Mouse (Mus musculus) embryo, embryonic 10 days (tissue): ENCODE results near the gene Hoxc6.

Experiments used
- DNase-seq: peaks from one replicate; pipeline ENCODE4 v3.0.0-alpha.2; 2015; ENCODE audit warnings: low spot score

The Hoxc6 gene

DNA sequence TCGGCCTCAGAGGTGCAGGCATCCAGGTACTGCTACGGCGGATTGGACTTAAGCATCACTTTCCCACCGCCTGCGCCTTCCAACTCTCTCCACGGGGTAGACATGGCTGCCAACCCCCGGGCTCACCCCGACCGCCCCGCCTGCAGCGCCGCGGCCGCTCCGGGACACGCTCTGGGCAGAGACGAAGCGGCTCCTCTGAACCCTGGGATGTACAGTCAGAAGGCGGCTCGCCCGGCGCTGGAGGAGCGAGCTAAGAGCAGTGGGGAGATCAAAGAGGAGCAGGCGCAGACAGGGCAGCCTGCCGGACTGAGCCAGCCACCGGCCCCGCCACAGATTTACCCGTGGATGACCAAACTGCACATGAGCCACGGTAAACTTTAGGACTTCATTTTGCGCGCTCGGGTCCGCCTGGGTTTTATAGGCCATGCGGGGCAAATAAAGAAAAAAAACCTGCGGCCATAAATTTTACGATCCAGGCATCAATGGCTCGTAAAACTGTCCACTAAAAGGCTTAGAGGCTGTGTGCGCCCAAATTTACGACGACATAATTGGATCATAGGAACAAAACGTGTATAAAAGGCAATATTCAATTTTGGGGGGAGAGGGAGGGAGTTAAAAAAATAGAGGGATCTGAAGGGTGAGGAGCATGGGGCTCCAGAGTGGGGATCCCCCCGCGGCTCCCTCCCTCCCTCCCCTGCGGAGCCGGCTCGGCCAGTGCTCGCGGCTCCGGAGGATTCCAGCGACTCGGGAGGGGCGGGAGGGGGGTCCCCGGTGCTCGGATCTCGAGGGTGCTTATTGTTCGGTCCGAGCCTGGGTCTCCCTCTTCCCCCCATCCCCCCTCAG is 16.3 kb downstream of the Hoxc6 start:
- DNase-seq = peak; percentile 78

DNA sequence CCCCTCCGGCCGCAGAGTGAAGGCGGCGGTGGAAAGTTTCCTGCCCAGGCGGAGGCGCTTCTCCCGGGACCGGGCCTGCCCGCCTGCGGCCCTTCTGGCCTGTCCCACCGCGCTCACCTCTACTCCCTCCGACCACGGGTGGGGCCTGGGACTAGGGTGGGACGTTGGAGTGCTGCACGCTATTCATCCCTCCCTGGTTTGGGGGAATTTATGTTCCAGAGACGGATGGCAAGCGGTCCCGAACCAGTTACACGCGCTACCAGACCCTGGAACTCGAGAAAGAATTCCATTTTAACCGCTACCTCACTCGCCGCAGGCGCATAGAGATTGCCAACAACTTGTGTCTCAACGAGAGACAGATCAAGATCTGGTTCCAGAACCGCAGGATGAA is 16.9 kb downstream of the Hoxc6 start:
- peak; percentile 26 for DNase-seq

DNA sequence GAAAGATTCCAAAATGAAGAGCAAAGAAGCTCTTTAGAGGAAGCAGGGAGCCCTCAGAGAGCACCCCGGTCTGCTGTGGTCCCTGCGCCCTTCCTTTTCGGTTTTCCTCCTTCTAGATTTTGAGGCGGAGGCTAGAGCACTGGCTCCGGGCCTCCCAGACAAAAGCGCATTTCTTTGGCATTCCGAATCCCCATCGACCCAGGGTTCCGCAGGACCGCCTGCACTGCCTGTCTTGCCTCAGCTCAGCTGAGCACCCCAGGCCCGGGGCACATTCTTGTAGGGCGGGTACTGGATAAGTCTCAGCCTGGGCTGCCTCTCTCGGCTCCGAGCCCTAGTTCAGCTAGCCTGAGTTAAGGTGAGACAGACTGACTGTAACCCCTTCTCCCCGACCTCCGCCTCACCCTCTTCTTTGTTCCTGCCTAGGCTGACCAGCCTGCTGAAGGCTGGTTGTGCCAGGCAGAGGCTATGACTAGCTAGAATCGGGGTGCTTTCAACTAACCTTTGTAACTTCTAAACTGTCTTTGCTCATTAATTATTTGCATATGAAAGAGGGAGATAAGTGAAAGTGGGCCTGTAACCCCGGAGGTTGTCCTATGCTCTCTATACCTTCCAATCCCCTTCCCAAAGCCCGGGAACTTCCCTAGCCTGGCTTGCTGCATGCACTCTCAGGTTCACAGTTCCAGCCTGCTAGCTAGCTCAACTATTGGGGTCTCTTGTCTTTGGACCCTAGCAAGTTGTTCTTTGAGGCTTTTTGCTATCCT is 17.5 kb downstream of the Hoxc6 start:
- DNase-seq = no peak

DNA sequence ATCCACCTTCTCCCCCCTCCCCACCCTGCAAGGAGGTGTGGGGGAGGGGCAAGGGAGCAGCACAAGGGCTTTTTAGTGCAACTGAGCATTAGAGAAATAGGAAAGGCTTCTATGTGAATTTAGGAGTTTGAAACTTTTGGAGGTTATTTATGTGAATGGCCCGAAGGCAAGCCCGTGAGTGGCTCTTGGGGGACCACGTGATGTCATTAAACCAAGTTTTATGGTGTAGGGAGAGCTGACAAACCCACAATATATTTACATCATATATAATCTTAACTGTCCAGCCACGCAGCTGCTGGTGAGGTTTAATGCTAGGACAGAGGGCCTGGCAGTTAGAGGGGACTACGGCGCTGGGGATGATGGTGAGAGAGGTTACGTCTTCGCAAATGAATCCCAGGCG is 20.6 kb downstream of the Hoxc6 start, which contains the start of gene Hoxc4:
TSS of gene Hoxc4 (plus strand) at position 299 of the 400 bp plus-strand sequence.
- DNase-seq = peak; percentile 61

DNA sequence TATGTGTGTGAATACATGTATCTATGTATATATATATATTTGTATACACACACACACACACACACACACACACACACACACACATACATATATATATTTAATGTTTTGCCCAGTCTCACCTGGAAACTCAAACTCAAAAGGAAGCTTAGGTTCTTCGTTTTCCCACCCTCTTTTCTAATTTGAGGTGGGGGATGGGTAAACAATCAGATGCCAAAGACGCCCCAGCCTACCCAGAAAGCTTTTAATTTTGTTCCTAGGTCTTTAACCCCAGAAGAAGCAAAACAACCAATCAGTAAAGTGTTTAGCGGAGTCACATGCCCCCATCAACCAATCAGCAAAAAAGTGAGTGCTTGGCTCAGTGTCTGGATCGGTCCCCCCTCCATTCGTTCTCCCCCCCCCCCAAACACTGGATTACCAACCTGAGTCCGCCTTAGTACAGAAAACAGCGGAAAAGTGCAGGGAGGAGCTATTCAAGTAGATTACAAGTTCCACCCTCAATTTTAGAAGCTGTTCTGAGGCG is 22.9 kb downstream of the Hoxc6 start:
- peak; percentile 54 for DNase-seq

DNA sequence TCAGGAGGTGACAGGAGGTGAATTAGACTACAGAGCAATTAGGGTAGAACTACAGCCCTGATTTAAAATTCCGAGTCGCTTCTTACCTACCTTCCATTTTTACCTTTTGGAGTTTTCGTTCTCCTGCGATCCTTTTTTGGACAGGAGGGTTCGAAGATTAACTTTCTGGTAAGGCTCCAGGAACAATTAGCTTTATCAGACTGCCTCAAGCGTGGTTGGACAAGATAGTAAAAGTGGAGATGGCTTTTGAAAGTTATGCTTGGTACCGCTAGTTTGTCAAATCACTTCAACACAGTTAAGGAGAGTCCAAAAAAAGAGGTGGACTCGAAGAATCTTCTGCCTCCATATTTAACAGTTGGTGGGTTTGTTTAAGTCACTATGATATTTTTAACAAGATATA is 23.5 kb downstream of the Hoxc6 start:
- DNase-seq = no peak

DNA sequence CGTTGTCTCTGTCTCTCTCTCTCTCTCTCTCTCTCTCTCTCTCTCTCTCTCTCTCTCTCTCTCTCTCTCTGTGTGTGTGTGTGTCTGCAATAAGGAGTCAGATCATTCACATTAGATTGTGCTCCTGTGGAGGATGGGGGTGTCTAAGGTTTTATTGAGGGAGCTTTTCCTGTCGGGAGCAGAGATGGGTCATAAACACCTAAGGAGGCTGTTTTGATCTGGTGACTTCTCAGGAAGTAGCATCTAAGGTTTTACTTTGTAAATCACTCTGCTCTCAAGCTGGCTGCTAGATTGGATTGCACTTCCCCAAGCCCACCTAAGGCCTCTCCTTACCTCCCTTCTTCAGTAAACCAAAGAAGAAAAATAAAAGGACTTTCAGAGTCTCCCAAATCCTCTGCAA is 26.1 kb downstream of the Hoxc6 start:
- peak; percentile 11 for DNase-seq

DNA sequence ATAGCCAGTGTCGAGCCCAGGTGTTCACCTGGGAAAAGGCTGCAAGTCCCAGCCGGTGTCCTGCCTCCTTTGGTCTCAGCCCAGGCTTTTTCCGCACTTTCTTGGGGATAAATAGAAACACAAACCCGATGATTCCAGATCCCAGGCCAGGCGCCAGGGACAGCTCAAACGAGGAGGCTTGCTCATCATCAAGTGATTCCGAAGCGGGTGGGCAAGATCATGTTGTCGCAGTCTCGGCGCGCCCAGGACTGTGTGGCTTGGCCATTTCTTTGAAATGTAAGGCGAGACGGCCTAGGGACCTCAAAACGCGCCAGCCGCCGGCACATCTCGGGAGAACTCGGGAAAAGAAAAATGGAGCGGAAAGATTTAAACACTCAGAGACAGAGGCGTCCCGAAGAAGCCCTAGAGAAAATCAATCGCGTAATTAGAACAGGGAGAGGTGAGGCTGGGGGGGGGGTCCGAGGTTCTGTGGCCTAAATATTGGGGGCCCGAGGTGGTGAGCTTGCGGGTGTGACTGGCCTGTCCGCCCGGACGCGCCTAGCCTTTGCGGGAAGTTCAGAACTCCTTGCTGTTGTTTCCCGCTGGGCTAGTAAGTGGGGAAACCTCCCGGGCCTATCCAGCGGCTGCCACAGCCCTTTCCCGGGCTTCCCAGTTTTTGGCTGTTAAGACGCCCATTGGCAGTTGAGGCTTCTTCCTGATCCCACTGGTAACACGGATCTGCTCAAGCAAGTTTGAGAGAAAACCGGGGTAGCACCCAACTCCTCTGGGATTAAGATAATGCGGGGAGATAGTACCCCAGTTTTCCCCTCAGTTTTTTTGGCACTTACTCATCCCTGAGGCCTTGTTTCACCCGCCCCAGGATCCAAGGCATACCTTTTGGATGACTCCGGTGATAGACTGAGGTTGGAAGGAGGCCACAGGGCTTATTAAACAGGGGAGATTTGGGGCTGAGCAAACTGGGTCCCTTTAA is 29.5 kb downstream of the Hoxc6 start:
- DNase-seq = peak; percentile 60

DNA sequence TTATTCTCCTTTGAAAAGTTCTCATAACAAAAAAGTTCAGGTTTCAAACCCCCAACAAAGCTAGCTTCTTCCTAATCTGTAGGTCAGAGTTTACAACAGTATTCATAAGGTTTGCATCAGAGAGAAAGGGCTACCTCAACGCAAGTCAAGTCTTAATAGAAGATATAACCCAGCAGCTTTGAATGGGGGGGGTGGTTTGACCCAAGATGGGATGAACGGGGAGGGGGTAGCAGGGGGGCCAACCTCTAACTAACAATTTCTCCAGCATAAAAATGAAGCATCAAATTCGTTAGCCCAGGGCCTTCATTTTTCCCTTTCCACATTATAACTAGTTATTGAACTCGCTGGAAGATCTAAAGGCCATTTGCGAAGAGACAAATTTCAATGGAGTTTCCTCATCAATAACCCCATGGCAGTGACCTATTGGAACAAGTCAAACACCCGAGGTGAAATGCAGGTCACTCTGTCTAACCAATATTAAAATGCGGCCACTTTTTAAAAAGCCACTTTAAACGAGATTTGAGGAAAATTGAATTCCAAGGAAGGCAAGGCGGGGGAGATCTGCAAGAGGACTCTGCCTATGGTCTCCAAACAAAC is 31.0 kb downstream of the Hoxc6 start:
- peak; percentile 58 for DNase-seq

DNA sequence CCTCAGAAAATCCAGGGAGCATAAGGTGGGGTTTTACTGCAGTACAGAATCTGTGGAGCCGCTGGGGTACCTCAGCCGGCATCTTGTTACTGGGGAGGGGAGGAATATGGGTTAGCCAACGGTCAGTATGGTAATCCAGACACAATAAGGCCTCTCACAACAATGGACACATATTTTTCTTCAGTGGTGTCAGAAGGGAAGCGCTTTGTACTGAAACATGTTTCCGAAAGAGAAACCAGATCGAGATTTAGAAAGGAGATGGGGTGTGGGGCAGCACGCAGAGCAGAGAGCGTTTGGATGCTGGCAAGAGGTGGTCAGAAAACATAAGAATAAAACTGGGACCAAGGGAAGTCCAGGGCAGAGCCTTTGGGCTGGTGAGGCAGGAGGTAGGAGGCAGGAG is 32.1 kb downstream of the Hoxc6 start:
- DNase-seq = peak; percentile 62

DNA sequence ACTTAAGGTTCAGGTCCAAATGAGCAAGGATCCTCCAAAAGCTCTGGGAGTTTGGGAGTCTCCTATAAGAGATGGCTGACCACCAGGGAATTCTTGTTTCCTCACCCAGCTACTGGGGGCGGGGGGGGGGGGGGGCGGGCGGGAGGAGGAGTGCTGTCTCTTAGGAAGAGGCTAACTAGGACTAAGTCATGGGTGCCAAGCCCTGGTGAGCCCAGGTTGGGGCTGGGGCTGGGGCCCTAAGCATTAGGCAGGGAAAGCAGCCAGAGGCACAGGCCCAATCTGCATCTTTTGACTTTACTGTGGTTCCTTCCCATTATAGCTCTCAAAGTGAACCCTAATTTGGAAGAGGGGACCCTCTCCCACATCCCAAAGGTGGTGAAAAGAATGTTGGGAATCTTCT is 34.1 kb downstream of the Hoxc6 start:
- peak; percentile 36 for DNase-seq

DNA sequence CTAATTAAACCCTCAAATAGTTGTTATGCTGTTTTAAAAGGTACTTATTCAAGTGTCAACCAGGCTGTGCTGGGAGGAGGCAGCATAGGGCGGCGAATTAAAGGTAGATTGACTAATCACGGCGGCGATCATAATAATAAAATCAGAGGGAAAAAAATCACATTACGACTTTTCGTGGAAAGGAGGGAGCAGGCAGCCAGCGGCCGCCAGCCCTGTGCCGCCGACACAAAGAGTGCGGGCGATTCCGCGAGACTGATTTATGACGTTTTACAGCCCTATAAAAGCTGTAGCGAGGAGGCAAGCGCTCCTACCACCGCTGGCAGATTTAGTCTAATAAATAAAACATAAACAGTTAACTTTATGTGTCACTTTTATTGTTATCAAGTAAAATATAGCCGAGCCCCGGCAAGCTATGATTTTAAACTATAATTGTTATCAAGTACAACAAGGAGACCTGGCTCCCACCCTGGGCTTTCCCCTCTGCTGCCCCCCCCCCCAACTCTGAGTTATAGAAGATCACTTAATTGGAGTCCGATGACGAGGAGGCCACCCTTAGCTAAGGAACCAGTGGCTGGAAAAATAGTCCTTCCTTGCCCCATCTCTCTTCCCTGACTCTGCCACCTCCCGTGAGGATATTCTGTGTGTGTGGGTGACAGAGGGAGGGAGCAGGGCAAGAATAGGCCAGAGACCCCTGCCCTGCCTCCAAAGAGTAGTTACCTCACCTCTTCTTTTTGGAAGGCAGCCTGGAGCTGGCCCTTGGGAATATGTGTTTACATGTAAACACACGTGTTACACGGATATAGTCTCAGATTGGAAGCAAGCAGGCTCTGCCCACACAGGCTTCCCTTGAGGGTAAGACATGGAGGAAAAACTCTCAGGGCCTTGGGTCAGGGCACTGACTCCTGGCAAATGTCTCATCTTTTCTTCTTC is 34.9 kb downstream of the Hoxc6 start:
- peak; percentile 80 for DNase-seq

DNA sequence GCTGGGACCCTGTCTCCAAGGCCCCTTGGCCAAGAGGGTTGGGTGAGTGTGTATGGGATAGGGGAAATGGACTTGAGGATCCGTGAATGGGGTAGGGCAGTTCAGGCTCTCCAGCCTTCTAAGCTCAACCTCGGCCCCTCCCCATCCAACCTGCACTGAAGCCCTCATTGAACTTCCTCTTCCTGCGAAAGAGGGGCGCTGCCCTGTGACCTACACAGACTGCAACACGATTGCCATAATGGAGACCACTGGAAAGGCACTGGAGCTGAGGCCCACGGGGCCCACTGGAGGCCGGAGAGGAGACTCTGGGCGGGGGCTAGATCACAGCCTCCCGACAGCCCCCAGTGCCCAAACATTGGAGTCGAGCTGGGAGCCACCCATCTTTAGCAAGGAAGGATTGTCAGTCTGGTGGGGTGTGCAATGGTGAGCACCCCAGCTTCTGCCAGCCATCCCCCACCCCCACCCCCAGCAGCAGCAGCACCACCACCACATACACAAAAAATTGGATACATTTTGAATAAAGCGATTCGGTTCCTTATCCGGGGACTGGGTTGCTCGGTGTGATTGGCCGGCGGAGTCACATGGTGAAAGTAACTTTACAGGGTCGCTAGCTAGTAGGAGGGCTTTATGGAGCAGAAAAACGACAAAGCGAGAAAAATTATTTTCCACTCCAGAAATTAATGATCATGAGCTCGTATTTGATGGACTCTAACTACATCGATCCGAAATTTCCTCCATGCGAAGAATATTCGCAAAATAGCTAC is 36.2 kb downstream of the Hoxc6 start:
- DNase-seq = peak; percentile 63

DNA sequence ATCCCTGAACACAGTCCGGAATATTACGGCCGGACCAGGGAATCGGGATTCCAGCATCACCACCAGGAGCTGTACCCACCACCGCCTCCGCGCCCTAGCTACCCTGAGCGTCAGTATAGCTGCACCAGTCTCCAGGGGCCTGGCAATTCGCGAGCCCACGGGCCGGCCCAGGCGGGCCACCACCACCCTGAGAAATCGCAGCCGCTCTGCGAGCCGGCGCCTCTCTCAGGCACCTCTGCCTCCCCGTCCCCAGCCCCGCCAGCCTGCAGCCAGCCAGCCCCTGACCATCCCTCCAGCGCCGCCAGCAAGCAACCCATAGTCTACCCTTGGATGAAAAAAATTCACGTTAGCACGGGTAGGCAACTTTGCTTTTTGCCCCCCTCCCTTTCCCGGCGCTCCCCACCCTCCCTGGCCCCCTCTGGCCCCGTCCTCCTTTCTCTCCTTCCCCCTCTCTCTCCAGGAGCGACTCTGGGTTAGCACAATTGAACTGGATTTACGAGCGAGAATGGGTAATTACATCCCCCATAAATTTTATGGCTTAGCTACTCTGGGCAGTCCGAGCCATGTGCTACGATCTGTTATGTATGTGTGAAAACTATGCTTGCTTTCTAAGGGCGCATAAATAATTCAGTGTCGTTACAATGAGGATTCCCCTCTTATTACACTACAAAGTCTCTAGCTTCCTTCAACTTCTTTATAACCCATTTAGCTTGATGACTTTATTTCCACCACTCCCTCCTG is 36.9 kb downstream of the Hoxc6 start:
- peak; percentile 68 for DNase-seq

DNA sequence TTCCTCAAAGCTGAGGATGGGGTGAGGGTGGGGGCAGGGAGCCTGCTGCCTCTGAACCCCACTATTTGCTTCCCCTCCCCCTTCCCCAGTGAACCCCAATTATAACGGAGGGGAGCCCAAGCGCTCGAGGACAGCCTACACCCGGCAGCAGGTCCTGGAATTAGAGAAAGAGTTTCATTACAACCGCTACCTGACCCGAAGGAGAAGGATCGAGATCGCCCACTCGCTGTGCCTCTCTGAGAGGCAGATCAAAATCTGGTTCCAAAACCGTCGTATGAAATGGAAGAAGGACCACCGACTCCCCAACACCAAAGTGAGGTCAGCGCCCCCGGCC is 37.5 kb downstream of the Hoxc6 start:
- peak; percentile 50 for DNase-seq

DNA sequence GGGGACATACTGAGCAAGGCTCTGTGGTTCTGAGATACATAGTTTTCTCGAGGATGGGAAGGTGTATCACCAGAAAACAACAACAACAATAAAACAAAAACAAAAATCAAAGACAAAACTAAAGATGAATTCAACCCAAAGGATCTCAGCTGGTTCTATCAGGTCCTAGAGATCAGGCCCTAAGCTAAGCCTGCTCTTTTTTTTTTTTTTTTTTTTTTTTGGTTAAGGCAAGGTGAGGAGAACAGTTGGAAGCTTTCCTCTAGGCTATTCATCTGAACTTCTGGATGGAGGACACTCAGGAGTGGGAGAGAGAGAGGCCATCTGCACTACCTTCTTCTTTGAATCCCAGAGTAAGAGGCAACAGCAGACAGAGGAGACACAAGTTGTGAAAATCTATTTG is 39.5 kb downstream of the Hoxc6 start:
- DNase-seq = no peak

DNA sequence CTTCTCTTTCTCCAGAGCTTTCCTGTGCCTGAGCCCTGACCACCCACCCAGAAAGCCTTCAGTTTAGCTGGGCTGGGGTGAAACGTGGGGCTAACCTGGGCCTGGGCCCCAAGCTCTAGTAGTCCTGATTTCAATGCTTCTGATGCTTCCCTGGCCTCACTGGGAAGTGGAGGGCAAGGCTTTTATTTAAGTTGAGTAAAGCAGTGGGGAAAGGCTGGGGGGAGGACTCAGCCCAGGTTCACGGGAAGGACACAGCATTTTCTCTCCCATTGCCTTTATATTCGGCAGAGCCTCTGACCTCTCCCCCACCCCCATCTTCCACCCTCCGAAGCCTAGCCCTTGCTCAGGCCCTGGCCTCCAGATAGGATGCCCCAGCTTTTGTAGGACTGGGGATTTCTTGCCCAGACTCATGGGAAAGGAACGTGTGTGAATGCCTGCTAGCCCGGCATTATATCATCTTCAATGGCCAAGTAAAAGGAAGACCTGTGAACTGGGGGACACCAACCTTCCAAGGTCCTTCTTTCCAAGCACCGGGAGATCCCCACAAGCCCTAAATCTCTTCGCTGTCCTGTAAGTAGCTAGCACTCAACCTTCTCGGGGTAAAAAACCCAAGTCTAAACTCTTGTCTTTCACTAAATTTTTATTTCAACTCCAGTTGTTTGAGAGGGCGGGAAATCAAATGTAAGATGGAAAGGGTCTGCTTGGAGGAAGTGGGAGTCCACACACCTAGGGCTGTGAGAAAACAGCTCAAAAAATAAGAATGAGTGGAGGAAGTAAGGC is 40.8 kb downstream of the Hoxc6 start:
- DNase-seq = peak; percentile 61

DNA sequence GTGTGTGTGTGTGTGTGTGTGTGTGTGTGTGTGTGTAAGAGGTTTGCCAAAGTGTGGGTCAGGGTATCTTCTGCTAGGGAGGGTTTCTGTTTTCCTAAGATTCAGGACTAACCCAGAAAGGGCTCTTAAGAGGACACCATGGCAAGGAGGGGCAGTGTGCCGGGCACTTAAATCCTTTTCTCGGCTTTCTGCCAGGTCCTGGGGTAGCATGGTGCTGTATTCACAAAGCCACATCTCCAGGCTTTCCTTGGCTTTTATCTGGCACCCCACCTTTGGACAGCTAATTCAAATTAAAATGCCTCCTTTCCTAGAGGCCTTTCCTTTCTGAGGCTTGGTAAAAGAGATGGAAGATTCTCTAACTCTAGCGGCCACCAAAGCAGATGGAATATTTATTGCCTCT is 41.6 kb downstream of the Hoxc6 start:
- DNase-seq = no peak
